Mouse (Mus musculus): ENCODE results near the gene Ngdn.
"Not testable (repeated sequence)": the region's sequence is repeated elsewhere in the genome, so short reads cannot be mapped to it uniquely, and the experiment has no call there.

The Ngdn gene

DNA sequence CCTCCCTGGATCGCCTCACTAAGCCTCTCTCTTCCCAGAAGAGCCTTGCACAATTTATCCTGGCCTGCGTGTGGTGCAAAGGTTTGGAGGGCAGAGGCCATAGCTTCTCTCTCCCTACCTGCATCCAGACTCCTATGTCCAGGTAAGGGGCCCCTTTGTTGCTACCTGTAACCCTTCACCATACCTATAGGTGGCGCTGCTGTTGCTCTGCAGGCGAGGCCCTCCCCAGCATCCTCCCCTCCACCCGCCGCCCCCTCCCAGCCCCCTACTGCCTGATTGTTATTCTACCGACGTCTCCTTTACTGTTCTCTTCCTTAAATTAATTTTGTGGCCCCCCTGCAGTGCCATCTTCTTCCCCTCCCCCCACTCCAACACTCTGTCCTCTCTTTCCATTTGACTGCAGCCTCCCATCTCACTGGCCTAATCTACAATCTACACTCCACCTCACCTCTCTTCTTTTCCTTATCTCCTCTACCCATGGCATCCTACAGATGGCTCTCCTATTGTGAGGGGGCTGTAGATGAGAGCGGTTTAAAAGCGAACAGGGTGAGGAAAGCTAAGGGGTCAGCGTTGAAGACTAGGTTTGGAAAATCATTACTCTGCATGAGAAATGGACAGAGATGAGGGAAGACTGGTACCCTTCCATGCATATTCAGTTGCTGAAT is 13.9 kb downstream of the Ngdn start:
- DNase-seq (ENCODE audit: low spot score), result no peak

DNA sequence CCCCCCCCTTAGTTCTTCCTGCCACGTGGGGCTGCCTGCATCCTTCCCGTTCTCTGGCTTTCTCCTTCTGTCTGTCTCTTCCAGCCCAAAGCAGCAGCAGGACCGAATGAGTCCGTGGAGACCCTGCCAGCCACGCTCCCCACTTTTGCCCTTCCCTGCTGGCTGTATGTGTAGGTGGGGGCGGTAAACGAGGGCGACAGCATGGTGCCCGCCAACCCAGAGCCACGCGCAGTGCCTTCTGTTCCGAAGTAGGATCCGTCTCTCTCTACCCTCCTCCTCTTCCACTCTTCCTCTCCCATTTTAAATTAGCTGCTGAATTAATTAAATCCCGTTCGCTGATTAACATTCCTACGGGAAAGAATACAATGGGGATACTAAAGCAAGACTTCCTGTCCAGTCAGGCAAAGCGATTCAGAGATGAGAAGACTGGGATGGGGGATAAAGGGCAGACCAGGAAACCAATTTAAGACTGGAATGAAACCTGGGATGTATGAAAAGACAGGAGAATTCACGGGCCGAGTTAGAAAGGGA is 17.5 kb downstream of the Ngdn start:
- no peak for DNase-seq (ENCODE audit: low spot score)

- DNase-seq (ENCODE audit: low spot score), result not testable (repeated sequence)
These were observed 28.4 kb downstream of the Ngdn start for GRCm38 (mm10) chr14:55043694-55044093.

DNA sequence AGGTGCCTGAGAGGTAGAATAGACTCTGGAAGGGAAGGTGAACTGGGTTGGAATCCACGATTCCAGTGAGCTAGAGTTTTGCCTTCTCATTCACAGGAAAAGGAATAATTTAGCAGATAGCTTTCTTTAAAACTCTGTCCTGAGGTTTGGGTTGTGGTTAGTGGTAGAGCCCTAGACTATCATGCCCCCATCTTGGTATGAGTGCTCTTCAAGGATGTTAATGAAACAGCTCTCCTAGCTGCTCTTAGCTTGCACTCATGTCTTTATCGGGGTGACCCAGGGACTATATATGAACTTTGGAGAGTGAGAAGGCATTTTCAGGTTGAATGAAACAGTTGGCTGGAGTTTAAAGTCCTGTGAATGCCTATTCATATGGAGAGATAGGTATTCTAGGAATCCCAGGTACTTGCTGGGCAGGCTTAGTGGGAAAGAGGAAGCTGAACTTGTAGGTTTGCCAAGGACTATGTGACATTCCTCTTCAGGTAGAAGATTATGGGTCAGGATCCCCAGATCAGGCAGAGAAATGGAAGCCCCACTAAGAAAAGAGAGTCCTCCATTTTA is 32.8 kb downstream of the Ngdn start:
- no peak for DNase-seq (ENCODE audit: low spot score)

DNA sequence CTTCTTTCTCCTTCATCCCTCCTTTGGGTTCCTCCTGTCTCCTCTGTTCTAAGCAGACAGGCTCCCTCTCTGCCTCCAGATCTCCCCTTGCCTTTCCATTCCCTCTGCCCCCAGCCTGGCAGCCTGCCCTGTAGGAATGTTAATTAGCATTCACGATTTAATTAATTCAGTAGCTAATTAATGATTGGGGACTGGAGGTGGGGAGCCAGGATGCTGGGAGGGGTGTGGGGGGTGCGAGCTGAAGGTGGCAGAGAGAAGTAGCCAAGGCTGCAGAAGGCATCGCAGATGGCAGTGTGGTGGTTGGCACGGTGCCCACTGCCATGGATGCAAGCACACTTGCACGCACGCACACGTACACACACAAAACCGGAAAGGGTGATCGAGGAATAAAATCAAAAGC is 37.2 kb downstream of the Ngdn start:
- no peak for DNase-seq (ENCODE audit: low spot score)

DNA sequence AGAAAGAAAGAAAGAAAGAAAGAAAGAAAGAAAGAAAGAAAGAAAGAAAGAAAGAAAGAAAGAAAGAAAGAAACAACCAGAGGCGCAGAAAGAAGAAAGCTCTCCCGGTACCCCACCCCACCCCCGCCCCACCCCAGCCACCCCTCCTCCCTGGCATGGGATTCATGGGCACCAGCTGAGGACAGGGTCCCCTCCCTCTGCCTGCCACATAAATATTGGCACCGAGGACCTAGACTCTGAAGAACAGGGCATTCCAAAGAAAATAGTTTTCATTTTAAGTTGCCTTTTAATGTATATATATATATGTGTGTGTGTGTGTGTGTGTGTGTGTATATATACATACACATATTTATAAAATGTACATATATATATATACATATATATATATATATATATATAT is 37.8 kb downstream of the Ngdn start:
- DNase-seq (ENCODE audit: low spot score), result no peak

DNA sequence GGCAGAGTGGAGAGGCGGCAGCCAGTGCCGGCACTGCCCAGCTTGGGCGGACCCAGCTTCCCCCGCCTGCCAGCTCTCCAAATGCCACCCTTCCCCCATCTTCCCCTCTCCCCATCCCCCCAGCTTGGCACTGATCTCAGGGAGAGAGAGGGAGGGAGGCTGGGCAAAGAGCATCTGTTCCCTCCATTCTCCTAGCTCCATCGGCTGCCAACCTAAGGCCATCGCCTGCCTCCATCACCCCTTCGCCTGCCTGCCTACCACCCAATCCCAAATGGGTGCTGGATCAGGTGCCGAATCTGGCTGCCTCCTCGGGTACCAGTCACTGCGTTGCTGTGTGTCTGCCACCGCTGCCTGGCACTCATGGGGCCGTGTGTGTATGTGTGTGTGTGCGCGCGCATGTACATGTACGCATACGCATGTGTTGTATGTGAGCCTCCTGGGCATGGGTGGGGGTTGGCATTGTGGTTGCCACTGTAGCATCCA is 38.5 kb downstream of the Ngdn start:
- DNase-seq (ENCODE audit: low spot score), result peak; percentile 87

DNA sequence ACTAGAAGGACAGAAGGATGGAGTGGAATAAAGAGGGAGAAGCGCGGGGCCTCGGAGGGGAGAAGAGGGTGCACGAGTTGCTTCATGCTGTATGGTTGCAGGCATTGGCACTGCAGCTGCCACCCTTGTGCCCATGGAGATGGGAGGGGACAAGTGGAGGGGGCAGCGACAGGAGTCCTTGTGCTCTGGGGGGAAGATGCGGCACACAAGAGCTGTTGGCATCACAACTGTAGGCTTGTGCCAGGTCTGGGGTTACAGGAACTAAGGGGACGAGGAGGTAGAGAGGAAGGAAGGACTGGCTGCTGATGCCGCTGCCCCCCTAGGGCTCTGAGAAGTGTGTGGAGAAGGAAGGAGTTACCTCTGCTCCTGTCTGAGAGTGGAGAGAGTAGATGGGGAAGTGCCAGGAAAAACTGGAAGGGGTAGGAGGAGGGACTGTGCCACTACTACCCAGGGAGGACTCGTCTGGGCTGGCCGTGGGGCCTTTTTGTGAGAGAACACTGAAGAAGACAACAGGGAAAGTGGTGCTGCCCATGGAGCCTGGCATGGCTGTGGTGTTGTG is 39.0 kb downstream of the Ngdn start:
- no peak for DNase-seq (ENCODE audit: low spot score)

GRCm38 (mm10) chr14:55055167-55055834 is 40.0 kb downstream of the Ngdn start:
- DNase-seq (ENCODE audit: low spot score), result peak; percentile 83

DNA sequence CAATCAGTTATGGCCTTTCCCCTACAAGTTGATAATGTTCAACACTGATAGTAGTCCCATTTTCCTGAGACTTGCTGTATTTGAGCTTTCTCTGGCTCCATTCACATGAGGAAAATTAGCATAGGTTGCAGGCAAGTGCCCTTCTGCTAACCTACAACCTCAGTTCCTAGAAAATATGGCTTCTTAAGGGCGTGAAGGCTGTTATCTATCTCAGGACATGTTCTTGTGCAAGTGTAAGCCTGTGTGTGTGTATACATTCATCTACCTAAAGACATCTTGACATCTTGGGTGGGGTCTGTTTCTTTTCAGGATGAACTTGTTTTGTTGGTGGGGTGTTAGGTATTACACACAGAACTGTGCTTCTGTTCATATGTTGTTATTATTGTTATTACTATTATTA is 43.8 kb downstream of the Ngdn start:
- no peak for DNase-seq (ENCODE audit: low spot score)

- DNase-seq (ENCODE audit: low spot score), result no peak
These were observed 44.7 kb downstream of the Ngdn start for GRCm38 (mm10) chr14:55059931-55060330.

DNA sequence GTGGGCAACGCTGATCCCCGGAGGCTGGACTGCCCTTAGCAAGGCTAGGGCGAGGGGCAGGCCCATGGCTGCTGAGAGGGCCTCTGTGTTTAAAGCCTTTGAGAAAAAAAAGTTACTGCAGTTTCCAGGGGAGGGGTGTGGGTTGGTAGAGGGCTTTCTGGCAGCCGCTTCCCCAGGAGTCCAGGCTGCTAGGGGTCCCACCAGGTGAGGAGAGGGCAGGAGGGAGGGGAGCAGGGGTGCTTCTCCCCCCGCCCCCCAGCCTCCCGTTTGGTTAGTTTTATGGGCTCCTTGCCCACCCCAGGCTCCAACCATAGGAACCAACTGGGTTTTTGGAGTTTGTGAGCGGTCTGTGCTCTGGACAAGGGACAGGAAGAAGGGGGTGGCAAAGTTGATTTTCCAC is 46.6 kb downstream of the Ngdn start:
- DNase-seq (ENCODE audit: low spot score), result no peak

GRCm38 (mm10) chr14:55062626-55063025 is 47.4 kb downstream of the Ngdn start:
- peak; percentile 68 for DNase-seq (ENCODE audit: low spot score)

DNA sequence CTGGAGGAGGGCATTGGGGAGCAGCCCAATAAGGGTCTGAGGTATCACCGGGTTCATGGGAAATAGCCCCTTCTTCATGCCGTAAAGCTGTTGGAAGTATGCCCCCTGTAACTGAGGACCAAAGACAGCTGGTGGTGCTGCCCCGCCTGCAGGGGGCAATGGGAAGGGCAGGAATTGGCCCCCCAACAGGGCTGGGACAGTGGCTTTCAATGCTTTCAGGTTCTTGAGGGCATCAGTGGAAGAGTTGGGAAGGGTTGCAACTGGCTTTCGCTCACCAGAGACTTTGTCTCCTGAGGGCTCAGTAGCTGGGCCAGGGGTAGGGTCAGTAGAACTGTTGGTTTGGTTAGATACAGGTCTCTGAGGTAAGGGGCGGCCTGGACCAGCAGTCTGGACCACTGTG is 47.9 kb downstream of the Ngdn start:
- no peak for DNase-seq (ENCODE audit: low spot score)

- DNase-seq (ENCODE audit: low spot score), result no peak
These were observed 48.5 kb downstream of the Ngdn start for GRCm38 (mm10) chr14:55063581-55064381.

DNA sequence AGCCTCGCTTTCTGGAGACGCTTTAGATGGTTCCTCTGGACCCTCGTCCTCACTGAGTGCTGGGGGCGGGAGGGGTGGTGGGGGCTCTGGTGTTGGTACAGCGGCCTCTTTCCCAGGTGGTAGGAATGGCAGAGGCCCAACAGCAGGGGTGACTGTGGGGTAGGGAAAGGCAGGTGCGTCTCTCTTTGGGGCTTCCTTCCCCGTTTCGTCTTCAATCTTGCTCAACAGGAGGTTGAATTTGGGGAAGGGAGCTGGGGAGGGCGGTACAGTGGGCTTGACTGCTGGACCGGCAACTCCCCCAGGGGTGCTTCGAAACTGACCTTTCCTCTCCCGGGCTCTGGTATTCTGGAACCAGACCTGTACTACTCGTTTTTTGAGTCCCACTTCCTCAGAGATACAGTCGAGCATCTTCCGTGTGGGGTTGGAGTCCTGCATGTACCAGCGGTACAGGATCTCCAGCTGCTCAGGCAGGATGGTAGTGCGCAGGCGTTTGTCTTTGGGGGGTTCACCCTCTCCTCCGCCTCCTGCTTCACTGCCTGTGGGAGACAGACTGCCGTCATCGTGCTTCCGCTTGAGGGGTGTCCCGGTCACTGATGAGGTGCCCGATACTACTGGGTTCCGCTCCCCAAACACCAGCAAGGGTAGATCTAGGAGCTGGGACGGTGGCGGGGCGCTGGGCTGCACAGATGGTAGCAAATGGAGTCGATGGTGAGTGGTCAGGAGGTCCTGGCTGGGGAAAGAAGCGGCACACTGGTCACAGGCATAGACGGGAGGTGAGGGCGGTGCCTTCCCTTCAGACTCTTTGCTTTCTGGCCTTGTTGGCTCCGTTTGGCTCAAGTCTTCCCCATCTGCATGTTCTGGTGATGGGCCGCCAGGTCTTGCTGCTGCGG is 49.5 kb downstream of the Ngdn start:
- no peak for DNase-seq (ENCODE audit: low spot score)

GRCm38 (mm10) chr14:55065391-55065790 is 50.1 kb downstream of the Ngdn start:
- DNase-seq (ENCODE audit: low spot score), result no peak

DNA sequence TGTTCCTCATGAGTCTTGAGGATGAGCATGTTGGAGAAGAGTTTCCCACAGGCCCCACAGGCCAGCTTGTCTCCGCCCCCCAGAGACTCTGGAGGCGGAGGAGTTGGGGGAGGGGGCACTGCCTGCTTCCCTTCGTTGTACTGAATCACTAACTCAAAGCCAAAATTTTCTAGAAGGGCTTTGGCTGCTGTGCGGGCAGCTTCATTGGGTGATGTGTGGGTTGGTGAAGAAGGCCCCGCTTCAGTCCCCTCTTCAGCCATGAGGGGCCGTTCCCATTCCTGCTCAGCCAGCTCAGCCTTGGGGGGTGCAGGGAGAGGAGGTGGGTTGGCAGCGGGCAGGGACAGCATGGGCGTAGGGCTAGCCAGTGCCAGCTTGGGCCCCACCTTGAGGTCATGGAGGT is 50.8 kb downstream of the Ngdn start:
- DNase-seq (ENCODE audit: low spot score), result no peak

DNA sequence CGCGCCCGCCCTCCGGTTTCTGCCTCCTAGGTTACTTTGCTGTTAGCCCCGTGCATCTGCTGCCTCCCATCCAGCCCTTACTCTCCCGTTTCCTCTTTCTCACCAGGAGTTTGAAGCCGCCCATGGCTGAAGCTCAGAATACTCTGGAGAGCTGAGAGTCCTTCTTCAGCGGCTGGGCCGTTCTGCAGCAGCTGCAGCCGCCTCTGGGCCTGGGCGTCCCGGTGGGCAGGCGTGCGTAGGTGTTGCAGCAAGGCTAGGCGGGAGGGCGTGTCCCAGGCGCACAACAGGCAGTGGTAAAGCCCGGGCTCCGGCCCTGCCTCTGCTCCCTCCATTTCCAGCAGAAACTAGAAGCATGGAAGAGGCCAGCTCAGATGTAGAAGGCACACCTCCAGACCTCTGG is 56.5 kb downstream of the Ngdn start:
- no peak for DNase-seq (ENCODE audit: low spot score)

Data from left cerebral cortex, adult 11 months (tissue).